Mouse (Mus musculus) hindbrain, embryonic 14.5 days (tissue): ENCODE measurements around the gene Ddc. TPM values are rescaled to one million over a fixed set of nuclear protein-coding genes. Genes with fewer than 3 reads are reported as not detected.

Experiments
- ATAC-seq: fragments of 200-750 bp; cut with Nextera tagmentation; 2 replicates; pipeline ENCODE4 v1.8.0; 2017; ENCODE audit warnings: moderate number of reproducible peaks, mild to moderate bottlenecking, moderate TSS enrichment, moderate library complexity; ENCODE audit not compliant: low FRiP score
- DNase-seq: peaks from one replicate; pipeline ENCODE4 v3.0.0-alpha.2; 2015; ENCODE audit warnings: low spot score
- H3K27ac ChIP-seq: fragments of 300-500 bp; sonication (generic); 2 replicates; pipeline ENCODE4 v1.5.1; 2014; ENCODE audit warnings: mild to moderate bottlenecking, moderate library complexity
- H3K27me3 ChIP-seq: fragments of 300-500 bp; sonication (generic); 2 replicates; pipeline ENCODE4 v1.6.1; 2014; ENCODE audit warnings: mild to moderate bottlenecking, low read length, mixed read lengths; ENCODE audit not compliant: control insufficient read depth, insufficient read depth
- H3K36me3 ChIP-seq: fragments of 300-500 bp; sonication (generic); replicated peaks from 2 replicates; pipeline ENCODE4 v1.6.1; 2014; ENCODE audit not compliant: control insufficient read depth, insufficient read depth
- H3K4me1 ChIP-seq: fragments of 300-500 bp; sonication (generic); replicated peaks from 2 replicates; pipeline ENCODE4 v1.6.1; 2014; ENCODE audit warnings: antibody characterized with exemption, low read length, mixed read lengths; ENCODE audit not compliant: control insufficient read depth, insufficient read depth
- H3K4me2 ChIP-seq: fragments of 300-500 bp; sonication (generic); replicated peaks from 2 replicates; pipeline ENCODE4 v1.6.1; 2014; ENCODE audit warnings: mild to moderate bottlenecking, moderate library complexity
- H3K4me3 ChIP-seq: fragments of 300-500 bp; sonication (generic); replicated peaks from 2 replicates; pipeline ENCODE4 v1.5.1; 2014; ENCODE audit warnings: mild to moderate bottlenecking, low read length
- H3K9ac ChIP-seq: fragments of 300-500 bp; sonication (generic); 2 replicates; pipeline ENCODE4 v1.6.1; 2014
- H3K9me3 ChIP-seq: fragments of 300-500 bp; sonication (generic); 2 replicates; pipeline ENCODE4 v1.6.1; 2016; ENCODE audit warnings: low read length; ENCODE audit not compliant: control insufficient read depth
- WGBS: fragments of 180-500 bp; shearing (Covaris S2); extraction: QIAGEN DNeasy Blood & Tissue Kit; methylation state at CpG from one replicate; pipeline ENCODE4 v1.1.7; 2014; 5-methylcytosine and 5-hydroxymethylcytosine counted together
- polyA plus RNA-seq: library from polyadenylated mRNA; unstranded; fragments of >200 nt; fragmentation: Nextera tagmentation; extraction: Ambion mirVana; gene quantifications from 2 replicates; pipeline ENCODE4 v1.2.1, GENCODE M21; 2014

Ddc gene
- polyA plus RNA-seq, 1 experiment from 2014 or later = 7.0 TPM

DNA sequence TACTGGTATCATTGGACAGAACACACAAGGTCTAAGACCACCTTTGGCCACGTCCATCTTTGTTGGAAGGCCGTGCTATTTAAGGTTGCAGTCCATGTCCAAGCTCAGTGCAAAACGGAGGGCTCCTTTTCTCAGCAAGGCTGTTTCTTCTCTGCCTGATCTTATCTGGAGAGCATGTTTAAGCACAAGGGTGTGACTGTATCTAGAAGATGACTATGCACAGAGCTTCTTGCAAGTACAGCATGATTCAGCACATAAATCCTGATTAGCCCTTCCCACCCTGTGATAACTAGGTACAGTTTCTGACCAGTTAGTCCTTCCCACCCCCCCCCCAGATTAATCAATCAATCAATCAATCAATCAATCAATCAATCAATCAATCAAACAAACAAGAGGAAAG lies 25.4 kb upstream of the Ddc start:
- WGBS = 88% methylated on average over 3 of the region's 3 CpGs
- H3K27ac ChIP-seq = no peak overlapping the region
- no peaks in the 10 kb centered on the region for H3K27me3 ChIP-seq
- H3K4me1 ChIP-seq = no peaks in the 10 kb centered on the region
- no peaks in the 10 kb centered on the region for H3K36me3 ChIP-seq
- H3K4me3 ChIP-seq = no peak overlapping the region
- DNase-seq (no peak), ATAC-seq (no peak)
- no peak overlapping the region for H3K4me2 ChIP-seq
- no peak overlapping the region for H3K9ac ChIP-seq
- no peaks in the 10 kb centered on the region for H3K9me3 ChIP-seq

DNA sequence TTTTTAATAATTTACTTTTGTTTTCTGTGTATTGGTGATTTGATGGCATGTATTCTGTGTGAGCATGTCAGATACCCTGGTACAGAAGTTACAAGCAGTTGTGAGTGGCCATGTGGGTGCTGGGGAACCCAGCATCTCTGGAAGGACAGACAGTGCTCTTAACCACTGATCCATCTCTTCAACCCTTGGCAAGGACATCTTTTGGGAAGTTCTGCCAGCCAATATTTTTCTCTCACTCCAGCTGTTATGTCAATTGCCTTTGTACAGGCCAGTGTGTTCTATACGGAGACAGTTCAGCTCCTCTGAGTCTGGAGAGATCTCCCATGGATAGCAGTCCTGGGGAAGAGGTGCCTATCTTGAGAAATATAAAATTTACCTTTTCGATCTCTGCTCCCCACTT lies 24.2 kb upstream of the Ddc start:
- no peaks in the 10 kb centered on the region for H3K36me3 ChIP-seq
- 97% methylated on average over 2 of the region's 2 CpGs for WGBS
- H3K9ac ChIP-seq = no peak overlapping the region

DNA sequence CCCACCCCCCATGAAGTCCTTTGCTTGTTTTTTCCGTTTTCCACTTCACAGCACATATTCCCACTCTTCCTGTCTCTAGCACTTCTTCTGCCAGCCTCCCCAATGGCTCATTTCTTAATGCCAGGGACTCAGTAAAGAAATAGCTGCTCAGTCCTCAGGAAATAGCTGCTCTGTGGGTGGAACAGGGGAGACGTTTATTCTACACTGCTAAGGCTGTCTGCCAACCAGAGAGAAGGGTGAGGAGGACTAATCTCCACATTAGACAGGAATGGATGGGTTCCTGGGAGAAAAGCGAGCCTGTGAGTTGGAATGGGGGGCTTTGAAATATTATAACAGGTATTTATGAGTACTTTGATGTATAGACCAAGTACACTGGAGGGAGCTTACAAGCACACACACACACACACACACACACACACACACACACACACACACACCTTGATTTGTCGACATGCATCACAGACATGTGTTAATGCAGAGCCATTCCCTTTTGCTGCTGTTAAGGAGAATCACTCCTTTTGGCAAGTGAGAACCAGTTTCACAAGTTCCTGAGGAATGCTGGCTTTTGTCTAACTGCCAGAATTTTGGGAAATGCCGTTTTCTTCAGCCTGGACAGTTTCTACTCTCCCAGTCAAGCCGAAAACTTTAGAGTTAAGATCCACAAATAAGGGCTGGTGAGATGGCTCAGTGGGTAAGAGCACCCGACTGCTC lies 9.9 kb upstream of the Ddc start:
- Histone ChIP-seq H3K27me3 (no peaks in the 10 kb centered on the region), H3K9me3 (no peaks in the 10 kb centered on the region; the same call in 1 of the 2 replicates), H3K4me3 (no peak overlapping the region), H3K36me3 (no peaks in the 10 kb centered on the region), H3K4me2 (no peak overlapping the region), H3K27ac (no peak overlapping the region), H3K9ac (no peak overlapping the region), H3K4me1 (no peaks in the 10 kb centered on the region)
- ATAC-seq = no peak
- WGBS = 61% methylated on average over 7 of the region's 7 CpGs
- DNase-seq = no peak

More for the DNA sequence above, 24.2 kb upstream of the Ddc start:
- H3K27ac ChIP-seq = no peak overlapping the region
- no peaks in the 10 kb centered on the region for H3K9me3 ChIP-seq
- DNase-seq (no peak), ATAC-seq (no peak)
- no peak overlapping the region for H3K4me2 ChIP-seq
- H3K27me3 ChIP-seq = no peaks in the 10 kb centered on the region
- no peak overlapping the region for H3K4me3 ChIP-seq
- no peaks in the 10 kb centered on the region for H3K4me1 ChIP-seq

DNA sequence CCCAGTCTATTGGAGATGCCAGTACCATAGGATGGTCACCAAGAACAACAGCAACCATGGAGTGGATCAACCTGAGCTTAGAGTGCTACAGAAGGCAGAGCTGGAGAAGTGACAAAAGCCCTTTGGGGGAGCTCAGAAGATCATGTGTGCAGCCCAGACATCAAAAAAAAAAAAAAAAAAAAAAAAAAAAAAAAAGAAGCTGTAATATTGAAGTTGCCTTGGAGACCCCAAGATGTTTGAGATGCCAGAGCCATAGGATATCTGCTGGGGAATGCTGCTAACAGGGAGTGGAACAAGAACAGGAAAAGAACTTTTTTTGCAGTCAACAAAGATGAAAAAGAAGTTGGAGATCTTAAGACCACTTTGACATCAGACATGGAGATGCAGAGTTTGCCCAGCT lies 7.6 kb upstream of the Ddc start:
- Histone ChIP-seq H3K9me3 (no peaks in the 10 kb centered on the region; the same call in 1 of the 2 replicates), H3K4me1 (no peaks in the 10 kb centered on the region), H3K4me2 (no peak overlapping the region), H3K4me3 (no peak overlapping the region), H3K9ac (no peak overlapping the region), H3K27ac (no peak overlapping the region), H3K36me3 (no peaks in the 10 kb centered on the region), H3K27me3 (no peaks in the 10 kb centered on the region)
- ATAC-seq = no peak
- no peak for DNase-seq

DNA sequence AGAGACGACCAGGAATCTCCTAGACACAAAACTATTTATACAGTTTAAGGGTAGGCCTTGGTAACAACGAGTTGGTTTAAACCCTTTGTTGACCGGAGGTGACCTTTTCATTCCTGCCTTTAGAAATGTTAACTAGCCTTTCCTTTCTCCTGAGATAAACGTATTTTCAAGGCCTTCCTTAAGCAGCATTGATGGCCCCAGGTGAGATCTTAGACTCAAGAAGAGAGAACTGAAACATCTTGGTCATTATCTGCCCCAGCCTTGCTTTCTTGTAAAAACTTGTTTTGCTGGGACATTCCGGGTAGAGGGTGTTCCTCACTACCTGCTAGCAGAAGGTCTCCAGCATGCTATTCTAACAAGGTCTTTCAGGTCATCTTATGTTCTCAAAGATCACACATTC lies 7.1 kb upstream of the Ddc start:
- H3K27ac ChIP-seq = no peak overlapping the region
- no peaks in the 10 kb centered on the region for H3K4me1 ChIP-seq
- no peaks in the 10 kb centered on the region for H3K27me3 ChIP-seq
- DNase-seq (no peak), ATAC-seq (no peak)
- no peak overlapping the region for H3K9ac ChIP-seq
- H3K9me3 ChIP-seq = no peaks in the 10 kb centered on the region; the same call in 1 of the 2 replicates
- no peaks in the 10 kb centered on the region for H3K36me3 ChIP-seq
- no peak overlapping the region for H3K4me2 ChIP-seq
- WGBS = 61% methylated on average over 5 of the region's 5 CpGs
- H3K4me3 ChIP-seq = no peak overlapping the region

DNA sequence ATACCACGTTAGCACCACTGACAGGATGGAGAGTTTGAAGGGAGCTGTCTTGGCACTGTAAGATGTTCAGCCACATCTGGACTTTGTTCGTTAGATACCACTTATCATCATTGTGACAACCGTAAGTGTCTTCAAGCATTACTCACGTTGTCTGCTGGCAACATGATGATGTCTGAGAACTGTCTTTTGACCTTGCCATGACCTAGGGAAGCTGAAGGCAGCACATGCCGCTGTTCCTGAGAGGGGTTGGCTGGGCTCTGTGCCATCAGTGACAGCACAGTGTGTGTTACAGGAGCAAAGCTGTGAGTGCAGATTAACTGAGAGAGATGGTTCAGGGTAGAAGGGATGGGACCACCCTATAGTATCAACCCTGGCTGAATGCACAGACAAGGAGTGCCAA lies 3.6 kb upstream of the Ddc start:
- no peak overlapping the region for H3K4me3 ChIP-seq
- H3K27ac ChIP-seq = no peak overlapping the region
- H3K36me3 ChIP-seq = no peaks in the 10 kb centered on the region
- no peaks in the 10 kb centered on the region for H3K4me1 ChIP-seq
- DNase-seq (no peak), ATAC-seq (no peak)
- no peaks in the 10 kb centered on the region for H3K9me3 ChIP-seq
- no peak overlapping the region for H3K9ac ChIP-seq
- 73% methylated on average over 5 of the region's 5 CpGs for WGBS
- no peaks in the 10 kb centered on the region for H3K27me3 ChIP-seq
- H3K4me2 ChIP-seq = no peak overlapping the region

DNA sequence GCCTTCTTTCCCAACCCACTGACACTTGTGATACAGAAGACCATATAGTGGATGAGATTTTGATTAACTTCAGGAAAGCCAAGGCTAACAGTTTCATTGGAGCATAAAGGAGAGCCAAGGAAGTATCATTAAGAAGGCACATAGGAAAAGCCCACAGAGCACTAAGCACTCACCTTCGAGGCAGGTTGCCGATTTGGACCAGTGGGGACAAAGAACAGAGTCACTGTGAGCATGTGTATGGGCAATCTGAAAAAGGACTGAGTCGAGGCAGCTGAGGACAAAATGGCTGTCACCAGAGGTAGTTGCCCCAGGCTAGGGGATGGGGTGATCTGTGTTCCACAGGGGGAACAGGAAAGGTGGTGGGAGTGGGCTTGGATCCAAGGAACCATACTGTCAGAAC lies 552 bp upstream of the Ddc start:
- H3K36me3 ChIP-seq = no peaks in the 10 kb centered on the region
- no peaks in the 10 kb centered on the region for H3K9me3 ChIP-seq
- no peak overlapping the region for H3K27ac ChIP-seq
- H3K4me3 ChIP-seq = no peak overlapping the region
- H3K4me1 ChIP-seq = no peaks in the 10 kb centered on the region
- H3K4me2 ChIP-seq = no peak overlapping the region
- ATAC-seq (no peak), DNase-seq (no peak)
- H3K27me3 ChIP-seq = no peaks in the 10 kb centered on the region
- 92% methylated on average over 3 of the region's 3 CpGs for whole genome bisulfite sequencing
- H3K9ac ChIP-seq = no peak overlapping the region

DNA sequence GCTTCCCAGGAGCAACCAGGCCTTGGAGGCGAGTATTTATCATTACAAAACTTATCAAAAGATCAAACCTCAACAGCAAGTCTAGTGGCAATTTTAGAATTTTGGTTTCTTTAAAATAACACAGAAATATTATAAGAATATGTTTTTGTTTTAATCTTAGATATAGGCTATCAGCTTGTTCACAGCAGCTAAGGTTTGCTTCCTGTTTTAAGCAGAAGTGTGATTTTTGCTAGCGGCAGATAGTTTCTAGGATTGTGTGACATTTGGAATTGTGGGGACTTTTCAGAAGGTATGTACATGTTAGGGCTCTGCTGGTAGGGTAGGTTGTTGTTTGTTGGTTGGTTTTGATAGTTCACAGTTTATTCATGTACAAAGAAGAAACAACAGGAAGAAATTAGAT lies 2.5 kb downstream of the Ddc start:
- Histone ChIP-seq H3K9ac (no peak overlapping the region), H3K36me3 (no peaks in the 10 kb centered on the region), H3K27ac (no peak overlapping the region), H3K27me3 (no peaks in the 10 kb centered on the region), H3K4me2 (no peak overlapping the region), H3K9me3 (no peaks in the 10 kb centered on the region), H3K4me3 (no peak overlapping the region), H3K4me1 (no peaks in the 10 kb centered on the region)
- DNase-seq = no peak
- no peak for ATAC-seq
- WGBS = 89% methylated on average over 2 of the region's 2 CpGs

DNA sequence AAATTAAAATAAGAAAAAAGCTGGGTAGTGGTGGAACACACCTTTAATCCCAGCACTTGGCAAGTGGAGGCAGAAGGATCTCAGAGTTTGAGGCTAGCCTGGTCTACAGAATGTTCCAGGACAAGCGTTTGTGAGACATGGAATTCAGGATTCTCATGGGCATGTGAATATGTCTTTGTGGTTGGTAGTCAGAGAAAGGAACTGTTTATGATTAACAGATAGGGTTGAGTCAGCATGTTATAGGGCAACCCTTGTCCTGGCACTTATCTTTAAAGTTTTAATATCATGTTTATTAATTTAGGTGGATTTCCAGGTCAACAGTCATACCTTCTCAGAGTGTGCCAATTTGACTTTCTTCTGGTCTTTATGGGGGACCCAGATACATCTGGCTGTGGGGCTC lies 4.2 kb downstream of the Ddc start:
- no peak for DNase-seq
- Histone ChIP-seq H3K9me3 (no peaks in the 10 kb centered on the region), H3K27ac (no peak overlapping the region), H3K4me1 (no peaks in the 10 kb centered on the region), H3K27me3 (no peaks in the 10 kb centered on the region), H3K9ac (no peak overlapping the region), H3K4me2 (no peak overlapping the region), H3K4me3 (no peak overlapping the region), H3K36me3 (no peaks in the 10 kb centered on the region)
- ATAC-seq = no peak
- WGBS = 90% methylated on average over 1 of the region's 1 CpGs
